Mouse (Mus musculus) left cerebral cortex, adult 11 months (tissue): ENCODE results near the gene Ddx19b.
"Not testable (repeated sequence)": the region's sequence is repeated elsewhere in the genome, so short reads cannot be mapped to it uniquely, and the experiment has no call there.

ENCODE experiments used
- DNase-seq: peaks from one replicate; pipeline ENCODE4 v3.0.0; 2022; ENCODE audit warnings: low spot score

The Ddx19b gene

DNA sequence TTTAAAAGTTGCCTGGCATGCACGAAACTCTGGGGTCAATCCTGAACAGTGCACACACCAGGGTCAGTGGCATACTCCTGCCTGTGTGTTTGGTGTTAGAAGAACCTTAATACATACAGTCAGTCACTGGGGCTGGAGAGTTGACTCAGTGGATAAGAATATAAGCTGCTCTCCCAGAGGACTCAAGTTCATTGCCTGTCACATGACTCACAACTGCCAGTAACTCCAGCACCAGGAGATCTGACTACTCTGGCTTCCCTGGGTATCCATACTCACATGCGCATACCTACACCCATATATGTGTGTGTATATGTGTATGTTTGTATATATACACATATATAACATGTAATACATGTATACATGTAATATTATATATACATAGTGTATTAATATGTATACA, 68.5 kb downstream of the Ddx19b start:
- DNase-seq: no peak

GRCm38 (mm10) chr8:110959906-110960305, 71.6 kb downstream of the Ddx19b start:
- no peak for DNase-seq

- no peak for DNase-seq
Observed at GRCm38 (mm10) chr8:110959071-110959780, 72.3 kb downstream of the Ddx19b start.

GRCm38 (mm10) chr8:110958553-110958952, 73.0 kb downstream of the Ddx19b start:
- DNase-seq: not testable (repeated sequence)

GRCm38 (mm10) chr8:110958135-110958534, 73.4 kb downstream of the Ddx19b start:
- no peak for DNase-seq

DNA sequence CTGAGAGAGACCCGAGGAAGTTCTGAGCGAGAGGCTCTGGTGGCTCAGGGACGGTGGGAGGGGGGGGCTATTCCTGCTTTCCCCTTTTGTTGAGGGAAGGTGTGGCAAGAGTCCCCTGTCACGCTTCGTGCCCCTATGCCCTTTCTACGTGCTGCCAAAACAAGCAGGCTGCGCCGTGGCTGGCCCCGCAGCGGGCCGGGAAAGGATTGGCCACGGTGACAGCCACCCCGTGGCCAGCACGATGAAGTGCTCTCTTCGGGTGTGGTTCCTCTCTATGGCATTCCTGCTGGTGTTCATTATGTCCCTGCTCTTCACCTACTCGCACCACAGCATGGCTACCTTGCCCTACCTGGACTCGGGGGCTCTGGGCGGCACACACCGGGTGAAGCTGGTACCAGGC, 74.1 kb downstream of the Ddx19b start:
- no peak for DNase-seq

- no peak for DNase-seq
Observed at GRCm38 (mm10) chr8:110956619-110957450, 74.7 kb downstream of the Ddx19b start.

DNA sequence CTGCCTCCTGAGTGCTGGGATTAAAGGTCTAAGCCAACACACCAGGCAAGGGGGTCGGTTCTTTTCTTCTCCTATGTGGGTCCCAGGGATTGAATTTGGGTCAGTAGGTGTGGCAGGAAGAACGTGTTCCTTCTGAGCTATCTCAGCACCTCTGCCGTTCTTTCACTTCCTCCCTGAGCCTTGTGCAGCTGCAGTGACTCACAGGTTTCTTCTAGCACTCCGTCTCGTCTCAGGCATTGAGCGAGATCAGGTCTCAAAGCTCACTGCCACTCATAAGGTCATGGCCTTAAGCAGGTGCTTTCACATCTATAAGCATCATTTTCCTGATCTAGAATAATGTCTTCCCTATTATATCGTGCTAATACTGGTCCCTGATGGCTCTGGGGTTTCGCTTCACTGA, 76.8 kb downstream of the Ddx19b start:
- no peak for DNase-seq
